Mouse (Mus musculus) cerebellum, postnatal 10 days (tissue): ENCODE data around the gene 6430548M08Rik.

Experiments
- DNase-seq, 2 experiments: peaks; one replicate each; pipeline ENCODE4 v3.0.0; 2021; ENCODE audit warnings: mixed read lengths in 2 of 2

Gene 6430548M08Rik

GRCm38 (mm10) chr8:120144652-120145301, 30.8 kb downstream of the 6430548M08Rik start:
- DNase-seq = peak; percentile 69 to 73

GRCm38 (mm10) chr8:120146051-120146450, 32.1 kb downstream of the 6430548M08Rik start:
- DNase-seq = no peak

GRCm38 (mm10) chr8:120150028-120150427, 36.1 kb downstream of the 6430548M08Rik start:
- no peak for DNase-seq

- DNase-seq = peak; percentile 84 to 88
These were observed 37.2 kb downstream of the 6430548M08Rik start for GRCm38 (mm10) chr8:120151151-120151550.

- peak; percentile 77 to 81 for DNase-seq
These were observed 38.7 kb downstream of the 6430548M08Rik start for GRCm38 (mm10) chr8:120152636-120153035.

- peak; percentile 86 to 87 for DNase-seq
These were observed 46.4 kb downstream of the 6430548M08Rik start for GRCm38 (mm10) chr8:120160366-120160765.

- peak in 1 of 2 experiments; percentile 26 for DNase-seq
These were observed 47.9 kb downstream of the 6430548M08Rik start for GRCm38 (mm10) chr8:120161658-120162403.

GRCm38 (mm10) chr8:120162404-120162752, 48.4 kb downstream of the 6430548M08Rik start:
- DNase-seq = peak in 1 of 2 experiments; percentile 13

- DNase-seq = no peak
These were observed 49.4 kb downstream of the 6430548M08Rik start for GRCm38 (mm10) chr8:120163376-120163775.

GRCm38 (mm10) chr8:120164026-120164425, 50.1 kb downstream of the 6430548M08Rik start:
- DNase-seq = peak in 1 of 2 experiments; percentile 8

- DNase-seq = peak; percentile 81 to 85
These were observed 53.2 kb downstream of the 6430548M08Rik start for GRCm38 (mm10) chr8:120167136-120167535.

GRCm38 (mm10) chr8:120167821-120168220, 53.9 kb downstream of the 6430548M08Rik start:
- DNase-seq = peak; percentile 68

- DNase-seq = peak in 1 of 2 experiments; percentile 34
These were observed 55.2 kb downstream of the 6430548M08Rik start for GRCm38 (mm10) chr8:120169119-120169518.

- DNase-seq = peak in 1 of 2 experiments; percentile 75
These were observed 59.2 kb downstream of the 6430548M08Rik start for GRCm38 (mm10) chr8:120173195-120173594.

- DNase-seq = peak in 1 of 2 experiments; percentile 65
These were observed 60.7 kb downstream of the 6430548M08Rik start for GRCm38 (mm10) chr8:120174606-120175005.

GRCm38 (mm10) chr8:120176605-120177004, 62.7 kb downstream of the 6430548M08Rik start:
- DNase-seq = no peak

- DNase-seq = peak; percentile 71 to 80
These were observed 63.6 kb downstream of the 6430548M08Rik start, which contains the start of gene Fam92b for GRCm38 (mm10) chr8:120177318-120178123. Gene Fam92b (minus strand): TSS chr8:120177466.

GRCm38 (mm10) chr8:120178124-120178514, 64.2 kb downstream of the 6430548M08Rik start:
- no peak for DNase-seq

GRCm38 (mm10) chr8:120179027-120179431, 65.1 kb downstream of the 6430548M08Rik start:
- peak; percentile 97 to 99 for DNase-seq

- no peak for DNase-seq
These were observed 66.6 kb downstream of the 6430548M08Rik start for GRCm38 (mm10) chr8:120180445-120180970.

GRCm38 (mm10) chr8:120181274-120181673, 67.3 kb downstream of the 6430548M08Rik start:
- DNase-seq = no peak

- DNase-seq = peak in 1 of 2 experiments; percentile 31
These were observed 68.0 kb downstream of the 6430548M08Rik start for GRCm38 (mm10) chr8:120181861-120182414.
